Mouse (Mus musculus) retina, postnatal 7 days (tissue): ENCODE data around the gene Sebox.

ENCODE experiments used
- DNase-seq: peaks from one replicate; pipeline ENCODE4 v3.0.0-alpha.2; 2012; ENCODE audit warnings: low read depth, low spot score

Gene Sebox

GRCm38 (mm10) chr11:78534516-78534915 lies 31.3 kb downstream of the Sebox start:
- no peak for DNase-seq

DNA sequence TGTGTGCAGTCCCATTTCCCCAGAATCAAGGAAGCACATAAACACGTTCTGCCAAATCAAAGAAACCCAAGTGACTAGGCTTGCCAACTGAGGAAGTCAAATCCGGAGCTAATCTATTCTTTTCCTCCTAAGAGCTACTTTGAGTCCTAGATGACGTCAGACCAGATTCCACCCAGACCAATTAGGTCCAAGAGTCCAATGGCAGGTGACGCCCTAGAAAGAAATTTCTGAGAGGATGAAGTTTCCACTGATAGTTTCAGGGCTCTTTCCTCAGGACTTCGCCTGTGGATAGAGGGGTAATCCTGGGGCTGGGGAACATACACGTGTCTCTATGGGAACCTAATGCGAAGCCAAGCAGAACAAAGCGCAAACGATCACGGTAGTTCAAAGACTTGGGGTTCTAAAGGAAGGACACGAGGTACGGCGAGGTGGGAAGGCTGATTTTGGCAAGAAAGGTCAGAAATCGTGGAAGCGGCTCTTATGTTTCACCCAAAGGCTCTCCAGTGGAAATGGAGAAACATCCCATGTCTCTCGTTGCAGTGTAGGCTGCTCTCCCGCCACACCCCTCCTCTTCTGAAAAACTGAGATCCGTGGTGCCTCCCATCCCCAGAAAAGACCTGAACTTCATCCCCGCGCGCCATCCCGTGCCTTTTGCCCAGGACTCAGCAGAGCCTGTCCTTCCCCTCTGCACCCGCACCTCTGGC lies 32.3 kb downstream of the Sebox start:
- DNase-seq, result no peak

DNA sequence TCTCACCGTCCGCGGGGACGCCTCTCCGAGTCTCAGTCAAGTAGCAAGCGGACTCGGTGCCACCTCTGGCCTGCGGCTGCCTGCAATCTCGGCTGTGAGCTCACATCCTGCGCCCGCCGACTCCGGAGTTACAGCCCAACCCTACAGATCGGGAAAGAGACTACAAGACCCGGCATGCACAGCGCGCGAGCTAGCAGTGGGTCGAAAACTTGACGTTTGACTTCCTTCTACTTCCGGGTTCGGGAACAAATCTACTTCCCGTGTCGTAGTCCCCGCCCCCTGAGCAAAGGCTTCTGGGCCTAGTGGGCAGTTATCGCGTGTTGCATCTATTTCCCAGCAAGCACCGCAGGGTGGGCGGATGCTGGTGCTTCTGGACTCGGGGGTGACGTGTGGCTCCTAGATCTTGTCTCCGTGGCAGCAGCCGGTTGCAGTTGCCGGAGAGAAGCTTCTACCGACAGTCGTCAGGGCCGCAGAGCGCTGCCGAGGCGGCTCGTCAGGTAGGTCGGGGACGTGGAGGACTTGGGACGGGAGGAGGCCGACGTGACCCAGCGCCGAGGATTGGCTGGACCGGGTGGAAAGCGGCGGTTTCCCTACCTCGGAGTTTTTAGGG lies 32.9 kb downstream of the Sebox start, which contains the start of the genes Tnfaip1 and Ift20:
Tnfaip1 (minus strand) TSS at position 253 of the 610 bp plus-strand sequence.
Ift20 (plus strand) TSS at position 282 of the 610 bp plus-strand sequence.
- DNase-seq, result peak; percentile 98

DNA sequence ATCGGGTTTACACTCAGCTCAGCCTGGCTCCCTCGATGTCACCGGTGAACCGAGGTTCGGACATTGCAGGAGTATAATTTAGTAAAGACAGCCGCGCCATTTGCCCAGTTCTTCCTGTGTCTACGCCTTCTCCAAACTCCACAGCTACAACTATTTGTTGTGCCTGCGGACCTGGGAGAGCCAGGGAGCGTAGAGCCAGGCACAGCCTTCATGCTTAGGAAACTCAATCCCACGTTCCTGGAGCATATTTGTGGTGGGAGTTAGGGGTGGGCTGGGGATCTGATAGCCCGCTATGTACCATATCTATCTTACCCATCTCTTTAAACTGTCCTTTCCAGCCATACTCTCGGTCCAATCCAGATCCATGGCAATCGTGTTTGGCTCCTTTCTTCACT lies 33.4 kb downstream of the Sebox start:
- DNase-seq, result no peak

- no peak for DNase-seq
Measured at GRCm38 (mm10) chr11:78540358-78540757, 37.1 kb downstream of the Sebox start.

DNA sequence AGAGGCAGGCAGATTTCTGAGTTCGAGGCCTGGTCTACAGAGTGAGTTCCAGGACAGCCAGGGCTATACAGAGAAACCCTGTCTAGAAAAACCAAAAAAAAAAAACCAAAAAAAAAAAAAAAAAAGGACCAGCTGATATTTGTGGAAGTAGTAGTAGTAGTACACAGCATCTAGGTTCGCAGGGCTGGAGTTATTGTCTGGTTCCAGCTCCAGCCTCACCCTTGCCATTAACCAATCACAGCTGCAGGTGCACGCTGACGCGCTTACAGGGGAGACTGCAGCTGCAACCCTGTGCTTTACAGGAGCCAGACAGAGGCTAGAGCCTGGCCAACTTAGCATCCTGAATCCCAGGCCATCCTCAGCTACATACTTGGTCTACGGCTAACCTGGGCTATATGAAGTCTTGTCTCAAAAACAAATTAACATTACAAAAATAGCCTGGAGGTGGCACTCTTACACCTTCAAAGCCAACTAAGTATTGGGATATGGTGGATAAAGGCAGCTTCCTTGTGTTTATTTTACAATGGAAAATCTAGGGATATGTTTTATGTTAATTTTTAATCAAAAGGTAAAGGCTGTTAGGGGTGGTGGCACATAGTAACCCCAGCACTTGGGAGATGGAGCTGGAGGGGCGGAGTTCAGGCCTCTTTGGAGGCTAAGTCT lies 41.3 kb downstream of the Sebox start:
- DNase-seq, result no peak

DNA sequence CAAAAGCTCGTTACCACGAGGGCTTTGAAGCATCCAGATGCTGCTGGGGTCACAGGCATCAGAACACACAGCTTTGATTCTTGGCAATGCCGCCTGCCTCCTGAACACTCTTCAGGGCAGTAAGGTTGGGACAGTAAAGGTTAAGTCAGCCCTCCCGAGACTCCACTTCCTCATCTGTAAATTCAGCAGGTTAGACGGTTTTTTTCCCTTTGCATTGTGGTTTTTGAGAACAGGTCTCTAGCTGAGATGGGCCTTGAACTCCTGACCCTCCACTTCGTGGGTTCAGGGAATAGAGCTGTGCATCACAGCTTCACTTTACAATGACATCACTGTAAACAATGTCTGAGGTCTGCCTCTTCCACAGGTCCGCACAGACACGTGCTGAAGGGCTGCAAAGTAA lies 41.9 kb downstream of the Sebox start:
- DNase-seq, result no peak

DNA sequence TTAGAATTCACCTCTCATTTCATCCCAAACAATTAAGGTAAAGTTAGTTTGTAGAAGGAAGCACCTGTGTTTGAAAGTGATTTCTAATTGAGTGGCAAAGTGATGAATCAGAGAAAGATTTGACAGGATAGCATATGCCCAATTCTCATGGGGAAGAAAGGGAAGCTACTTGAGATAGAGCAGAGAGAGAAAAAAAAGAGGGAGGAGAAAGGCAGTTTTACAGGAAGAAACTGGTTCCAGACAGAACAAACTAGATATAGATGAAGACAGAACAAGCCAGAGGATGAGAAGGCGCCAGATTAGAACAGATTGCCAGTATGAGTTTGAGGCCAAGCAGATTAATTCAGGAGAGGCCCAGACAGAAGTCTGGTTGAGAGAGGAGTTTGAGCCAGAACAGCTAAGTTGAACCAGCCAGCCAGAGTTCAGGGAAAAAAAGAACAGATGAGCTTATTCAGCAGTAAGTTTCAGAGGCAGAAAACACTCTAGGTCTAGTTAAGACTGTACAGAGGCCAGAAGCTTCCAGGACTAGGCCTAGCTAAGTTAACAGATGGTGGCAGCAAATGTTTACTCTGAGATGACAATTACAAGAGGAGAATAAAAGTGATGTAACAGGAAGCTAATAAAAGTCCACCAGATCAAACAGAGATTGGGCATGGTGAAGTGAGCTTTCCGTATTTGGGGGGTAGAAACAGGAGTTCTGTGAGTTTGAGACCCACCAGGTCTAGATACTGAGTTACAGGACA lies 44.6 kb downstream of the Sebox start:
- DNase-seq, result no peak

DNA sequence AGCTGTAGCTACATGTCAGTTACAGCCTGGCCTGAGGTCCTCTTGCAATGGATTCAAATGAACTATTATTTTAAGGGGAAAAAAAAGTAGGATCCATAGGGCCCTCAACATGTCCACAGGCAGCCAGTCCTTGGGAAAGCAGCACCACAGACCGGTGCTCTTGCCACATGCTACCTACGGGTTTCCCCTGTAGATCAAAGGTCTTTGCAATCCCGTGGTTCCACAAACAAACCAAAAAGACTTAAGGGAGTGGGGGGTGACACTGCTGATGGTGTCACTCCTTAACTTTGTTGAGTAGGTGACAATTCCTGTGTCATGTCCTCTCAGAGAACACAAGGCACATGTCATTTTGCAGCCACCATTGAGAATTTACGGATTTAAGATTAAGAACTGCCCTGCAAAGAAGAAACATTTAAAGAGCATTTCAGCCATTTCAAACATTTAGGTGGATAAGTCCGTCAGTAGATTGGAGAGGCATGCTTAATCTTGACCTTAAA lies 46.3 kb downstream of the Sebox start:
- no peak for DNase-seq

- peak; percentile 88 for DNase-seq
Measured at GRCm38 (mm10) chr11:78550168-78551058, 47.2 kb downstream of the Sebox start, which contains the start of gene Tmem97. Tmem97 (minus strand) TSS chr11:78550777.

GRCm38 (mm10) chr11:78551059-78551398 lies 47.8 kb downstream of the Sebox start:
- no peak for DNase-seq
